Mouse (Mus musculus) ES-Bruce4 (cell line): Measurements from ENCODE around the gene Fam222b.

Source experiments
- CTCF ChIP-seq: IDR thresholded peaks from one replicate; pipeline ENCODE4 v1.8.1; 2011; ENCODE audit warnings: low read depth, low read length
- EP300 ChIP-seq: IDR thresholded peaks from 2 replicates; pipeline ENCODE4 v1.6.1; 2011; ENCODE audit warnings: low read depth, low read length; ENCODE audit not compliant: insufficient read depth
- POLR2A ChIP-seq: IDR thresholded peaks from one replicate; pipeline ENCODE4 v1.8.1; 2011; ENCODE audit warnings: low read length; ENCODE audit not compliant: insufficient read depth

GRCm38 (mm10) chr11:78114676-78115366 is 20.4 kb downstream of the Fam222b start:
- TF ChIP-seq EP300 (no peak), CTCF (no peak), POLR2A (no peak)
